Mouse (Mus musculus) forebrain, embryonic 11.5 days (tissue): Measurements from ENCODE around the gene Inf2. TPM values are rescaled to one million over a fixed set of nuclear protein-coding genes. Genes with fewer than 3 reads are reported as not detected.

Source experiments
- ATAC-seq: fragments of 200-750 bp; cut with Nextera tagmentation; replicated peaks from 2 replicates; pipeline ENCODE4 v1.8.0; 2017; ENCODE audit warnings: moderate TSS enrichment; ENCODE audit not compliant: low FRiP score
- DNase-seq: peaks from one replicate; pipeline ENCODE4 v3.0.0-alpha.2; 2017; ENCODE audit warnings: low spot score
- H3K27ac ChIP-seq: fragments of 300-500 bp; sonication (generic); 2 replicates; pipeline ENCODE4 v1.5.1; 2014; ENCODE audit warnings: low read depth, low read length
- H3K27me3 ChIP-seq: fragments of 300-500 bp; sonication (generic); 2 replicates; pipeline ENCODE4 v1.6.1; 2014; ENCODE audit warnings: mild to moderate bottlenecking, low read length, mixed read lengths; ENCODE audit not compliant: control insufficient read depth, insufficient read depth
- H3K36me3 ChIP-seq: fragments of 300-500 bp; sonication (generic); 2 replicates; pipeline ENCODE4 v1.6.1; 2014; ENCODE audit warnings: mild to moderate bottlenecking, low read length, moderate library complexity, mixed read lengths; ENCODE audit not compliant: control insufficient read depth, insufficient read depth
- H3K4me1 ChIP-seq: fragments of 300-500 bp; sonication (generic); replicated peaks from 2 replicates; pipeline ENCODE4 v1.6.1; 2014; ENCODE audit warnings: low read length, mixed read lengths; ENCODE audit not compliant: control insufficient read depth, insufficient read depth
- H3K4me2 ChIP-seq: fragments of 300-500 bp; sonication (generic); 2 replicates; pipeline ENCODE4 v1.6.1; 2014; ENCODE audit warnings: low read depth, mild to moderate bottlenecking, low read length, moderate library complexity, mixed read lengths; ENCODE audit not compliant: severe bottlenecking
- H3K4me3 ChIP-seq: fragments of 300-500 bp; sonication (generic); 2 replicates; pipeline ENCODE4 v1.5.1; 2014; ENCODE audit warnings: low read depth, low read length
- H3K9ac ChIP-seq: fragments of 300-500 bp; sonication (generic); 2 replicates; pipeline ENCODE4 v1.6.1; 2014; ENCODE audit warnings: low read length
- H3K9me3 ChIP-seq: fragments of 300-500 bp; sonication (generic); 2 replicates; pipeline ENCODE4 v1.6.1; 2016; ENCODE audit warnings: low read length, mixed read lengths; ENCODE audit not compliant: control insufficient read depth
- WGBS: fragments of 180-500 bp; shearing (Covaris S2); extraction: QIAGEN DNeasy Blood & Tissue Kit; methylation state at CpG from one replicate; pipeline ENCODE4 v1.1.7; 2014; 5-methylcytosine and 5-hydroxymethylcytosine counted together
- polyA plus RNA-seq: library from polyadenylated mRNA; unstranded; fragments of >200 nt; fragmentation: Nextera tagmentation; extraction: Ambion mirVana; gene quantifications from 2 replicates; pipeline ENCODE4 v1.2.1, GENCODE M21; 2014

Gene Inf2
- polyA plus RNA-seq, 1 experiment from 2014 or later, result 1.6 TPM

- DNase-seq (no peak), ATAC-seq (no peak)
- H3K27me3 ChIP-seq, result no peaks in the 10 kb centered on the region
- H3K4me1 ChIP-seq, result peaks cover 16% of the 10 kb centered on the region
- no peak overlapping the region for H3K9ac ChIP-seq
- no peak overlapping the region for H3K4me2 ChIP-seq
- WGBS, result 95% methylated on average over 7 of the region's 7 CpGs
- H3K36me3 ChIP-seq, result peaks cover 22% of the 10 kb centered on the region
- no peak overlapping the region for H3K4me3 ChIP-seq
- H3K27ac ChIP-seq, result no peak overlapping the region
- H3K9me3 ChIP-seq, result no peaks in the 10 kb centered on the region
These were observed 70.0 kb downstream of the Inf2 start for GRCm38 (mm10) chr12:112658619-112659018.

GRCm38 (mm10) chr12:112659109-112659508 lies 70.5 kb downstream of the Inf2 start:
- H3K4me2 ChIP-seq, result no peak overlapping the region
- peaks cover 20% of the 10 kb centered on the region for H3K4me1 ChIP-seq
- no peaks in the 10 kb centered on the region for H3K27me3 ChIP-seq
- ATAC-seq, result no peak
- H3K9me3 ChIP-seq, result no peaks in the 10 kb centered on the region
- H3K9ac ChIP-seq, result no peak overlapping the region
- peaks cover 22% of the 10 kb centered on the region for H3K36me3 ChIP-seq
- no peak overlapping the region for H3K4me3 ChIP-seq
- 78% methylated on average over 5 of the region's 6 CpGs for WGBS
- DNase-seq, result no peak
- no peak overlapping the region for H3K27ac ChIP-seq

GRCm38 (mm10) chr12:112660576-112661326 lies 72.2 kb downstream of the Inf2 start:
- Histone ChIP-seq H3K4me3 (no peak overlapping the region), H3K27me3 (no peaks in the 10 kb centered on the region), H3K36me3 (peaks cover 22% of the 10 kb centered on the region), H3K4me1 (peaks cover 34% of the 10 kb centered on the region), H3K9ac (no peak overlapping the region; the same call in 1 of the 2 replicates), H3K9me3 (no peaks in the 10 kb centered on the region), H3K27ac (peak overlapping the region; percentile 73), H3K4me2 (peak overlapping the region; percentile 13; the same call in 1 of the 2 replicates)
- ATAC-seq, result peak; percentile 54
- 41% methylated on average over 5 of the region's 5 CpGs for WGBS
- peak; percentile 83 for DNase-seq

DNA sequence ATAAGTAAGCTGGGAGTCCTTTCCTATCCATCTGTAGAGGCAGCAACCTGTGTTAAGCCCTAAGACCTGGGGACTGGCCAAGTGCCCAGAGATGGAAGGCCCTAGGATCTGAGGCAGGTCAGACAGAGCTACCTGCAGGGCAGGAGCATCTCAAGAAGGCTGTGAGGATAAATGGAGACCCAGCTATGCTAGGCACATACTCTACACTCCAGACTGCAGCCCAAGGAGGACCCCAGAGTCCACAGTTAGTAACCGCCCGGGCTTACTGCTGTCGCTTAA lies 72.7 kb downstream of the Inf2 start:
- Histone ChIP-seq H3K4me1 (peaks cover 36% of the 10 kb centered on the region), H3K27ac (peak overlapping the region; percentile 73), H3K9ac (no peak overlapping the region; the same call in 1 of the 2 replicates), H3K4me3 (no peak overlapping the region), H3K27me3 (no peaks in the 10 kb centered on the region), H3K36me3 (peaks cover 20% of the 10 kb centered on the region), H3K9me3 (no peaks in the 10 kb centered on the region), H3K4me2 (peak overlapping the region; percentile 3; the same call in 1 of the 2 replicates)
- ATAC-seq (no peak; the same call in 1 of the 2 replicates), DNase-seq (no peak)
- 96% methylated on average over 3 of the region's 3 CpGs for WGBS

- no peaks in the 10 kb centered on the region for H3K9me3 ChIP-seq
- H3K27me3 ChIP-seq, result no peaks in the 10 kb centered on the region
- peaks cover 20% of the 10 kb centered on the region for H3K36me3 ChIP-seq
- ATAC-seq (no peak), DNase-seq (no peak)
- H3K9ac ChIP-seq, result no peak overlapping the region
- H3K4me1 ChIP-seq, result peaks cover 36% of the 10 kb centered on the region
- no peak overlapping the region for H3K4me2 ChIP-seq
- peak overlapping the region; percentile 73; the same call in 1 of the 2 replicates for H3K27ac ChIP-seq
- 88% methylated on average over 9 of the region's 9 CpGs for WGBS
- H3K4me3 ChIP-seq, result no peak overlapping the region
These were observed 73.3 kb downstream of the Inf2 start for GRCm38 (mm10) chr12:112661851-112662250.

- peak overlapping the region; percentile 16 for H3K9ac ChIP-seq
- WGBS, result 94% methylated on average over 11 of the region's 11 CpGs
- H3K4me1 ChIP-seq, result peaks cover 36% of the 10 kb centered on the region
- peaks cover 10% of the 10 kb centered on the region for H3K36me3 ChIP-seq
- DNase-seq (no peak), ATAC-seq (no peak)
- no peaks in the 10 kb centered on the region for H3K27me3 ChIP-seq
- H3K9me3 ChIP-seq, result no peaks in the 10 kb centered on the region
- no peak overlapping the region for H3K4me3 ChIP-seq
- no peak overlapping the region for H3K4me2 ChIP-seq
- peak overlapping the region; percentile 75 for H3K27ac ChIP-seq
These were observed 74.7 kb downstream of the Inf2 start for GRCm38 (mm10) chr12:112663303-112663702.

GRCm38 (mm10) chr12:112663716-112664115 lies 75.1 kb downstream of the Inf2 start:
- no peak overlapping the region for H3K4me3 ChIP-seq
- H3K27ac ChIP-seq, result peak overlapping the region; percentile 75
- peak; percentile 8; the same call in 1 of the 2 replicates for ATAC-seq
- DNase-seq, result no peak
- peaks cover 36% of the 10 kb centered on the region for H3K4me1 ChIP-seq
- H3K9me3 ChIP-seq, result no peaks in the 10 kb centered on the region
- no peak overlapping the region for H3K4me2 ChIP-seq
- WGBS, result 88% methylated on average over 12 of the region's 12 CpGs
- no peaks in the 10 kb centered on the region for H3K27me3 ChIP-seq
- H3K36me3 ChIP-seq, result peaks cover 6% of the 10 kb centered on the region
- peak overlapping the region; percentile 41 for H3K9ac ChIP-seq

DNA sequence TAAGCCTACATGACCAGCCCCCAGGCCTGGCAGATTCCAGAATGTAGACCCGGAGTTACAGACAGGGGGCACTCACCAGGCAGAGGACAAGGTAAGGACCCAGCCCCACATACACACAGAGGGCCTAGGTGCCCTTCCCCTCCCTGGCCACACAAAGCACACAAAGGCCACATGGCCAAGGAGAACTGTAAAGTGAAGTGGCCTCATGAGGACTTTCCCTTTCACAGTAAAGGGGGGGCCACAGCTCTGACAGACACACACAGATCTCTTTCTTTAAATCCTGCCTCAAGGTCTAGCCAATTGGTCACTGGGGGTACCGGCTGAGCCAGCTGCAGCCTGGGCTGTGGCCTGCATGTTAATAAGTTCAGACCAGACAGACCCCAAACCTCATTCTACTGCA lies 75.5 kb downstream of the Inf2 start:
- Histone ChIP-seq H3K4me1 (peaks cover 36% of the 10 kb centered on the region), H3K27ac (peak overlapping the region; percentile 75), H3K4me2 (no peak overlapping the region), H3K9me3 (no peaks in the 10 kb centered on the region), H3K9ac (peak overlapping the region; percentile 41; the same call in 1 of the 2 replicates), H3K4me3 (no peak overlapping the region), H3K27me3 (no peaks in the 10 kb centered on the region), H3K36me3 (peaks cover 2% of the 10 kb centered on the region)
- DNase-seq, result no peak
- 40% methylated on average over 2 of the region's 2 CpGs for WGBS
- peak; percentile 57 for ATAC-seq

GRCm38 (mm10) chr12:112664656-112665055 lies 76.1 kb downstream of the Inf2 start:
- H3K9me3 ChIP-seq, result no peaks in the 10 kb centered on the region
- H3K4me2 ChIP-seq, result no peak overlapping the region
- WGBS, result 77% methylated on average over 5 of the region's 5 CpGs
- DNase-seq, result no peak
- H3K36me3 ChIP-seq, result no peaks in the 10 kb centered on the region; the same call in 1 of the 2 replicates
- H3K9ac ChIP-seq, result peak overlapping the region; percentile 20
- H3K27ac ChIP-seq, result peak overlapping the region; percentile 70
- H3K27me3 ChIP-seq, result no peaks in the 10 kb centered on the region
- ATAC-seq, result no peak
- peaks cover 36% of the 10 kb centered on the region for H3K4me1 ChIP-seq
- no peak overlapping the region for H3K4me3 ChIP-seq
